Mouse (Mus musculus) cerebellum, adult 2 months (tissue): ENCODE measurements at regions not wholly inside any gene's neighbourhood (a gene's known extent, or its start where the extent isn't known, plus 50 kb on each side); places are given as distances from the start of the nearest gene placed in this dataset.

ENCODE experiments used
- CTCF ChIP-seq: fragments of 200-500 bp; IDR thresholded peaks from 2 replicates; pipeline ENCODE4 v1.5.1; 2011; ENCODE audit warnings: low read depth, mild to moderate bottlenecking, control low read depth, low read length, moderate library complexity, borderline replicate concordance; ENCODE audit not compliant: insufficient read depth
- POLR2A ChIP-seq: fragments of 200-500 bp; IDR thresholded peaks from 2 replicates; pipeline ENCODE4 v1.6.1; 2011; ENCODE audit warnings: low read length, control low read depth, borderline replicate concordance; ENCODE audit not compliant: insufficient read depth

DNA sequence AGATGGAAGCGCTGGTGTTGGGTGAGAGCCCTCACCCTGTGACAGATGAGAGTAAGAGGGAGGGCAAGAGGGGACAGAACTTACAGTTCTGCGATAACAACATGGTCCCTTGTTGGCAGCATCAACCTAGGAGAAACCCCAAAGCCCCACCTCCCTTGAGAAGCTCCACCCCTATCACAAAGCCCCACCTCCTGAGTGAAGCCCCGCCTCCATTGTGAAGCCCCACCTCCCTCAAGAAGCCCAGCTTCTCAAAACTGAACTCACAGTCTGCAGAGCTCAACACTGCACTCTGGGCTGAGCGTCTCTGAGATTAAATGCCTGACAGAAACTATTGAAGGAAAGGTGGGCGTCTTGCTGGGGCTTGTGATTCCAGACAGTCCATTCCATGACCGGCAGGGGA, 131.6 kb downstream of the Cryba4 start:
- TF ChIP-seq CTCF (no peak), POLR2A (no peak)
